Mouse (Mus musculus) thymus, postnatal 0 days (tissue): Measurements from ENCODE around the gene Pex16. TPM values are rescaled to one million over a fixed set of nuclear protein-coding genes. Genes with fewer than 3 reads are reported as not detected.
A peak's percentile ranks its signal among the peaks of the same experiment; 100 is the strongest.
"Not testable (repeated sequence)": the region's sequence is repeated elsewhere in the genome, so short reads cannot be mapped to it uniquely, and the experiment has no call there.

Experiments used
- DNase-seq: peaks from one replicate; pipeline ENCODE4 v3.0.0-alpha.2; 2015; ENCODE audit warnings: low spot score
- polyA plus RNA-seq: library from polyadenylated mRNA; unstranded; fragments of >200 nt; fragmentation: Nextera tagmentation; extraction: Ambion mirVana; gene quantifications from 2 replicates; pipeline ENCODE4 v1.2.1, GENCODE M21; 2015

Pex16 gene
- polyA plus RNA-seq, 1 experiment from 2014 or later, result 43.9 TPM

- no peak for DNase-seq
These were observed 13.6 kb downstream of the Pex16 start for GRCm38 (mm10) chr2:92388081-92388517.

GRCm38 (mm10) chr2:92388891-92389641 is 14.6 kb downstream of the Pex16 start:
- DNase-seq, result peak; percentile 35

GRCm38 (mm10) chr2:92389645-92390044 is 15.2 kb downstream of the Pex16 start:
- DNase-seq, result no peak

GRCm38 (mm10) chr2:92390206-92390930 is 15.9 kb downstream of the Pex16 start:
- DNase-seq, result no peak

DNA sequence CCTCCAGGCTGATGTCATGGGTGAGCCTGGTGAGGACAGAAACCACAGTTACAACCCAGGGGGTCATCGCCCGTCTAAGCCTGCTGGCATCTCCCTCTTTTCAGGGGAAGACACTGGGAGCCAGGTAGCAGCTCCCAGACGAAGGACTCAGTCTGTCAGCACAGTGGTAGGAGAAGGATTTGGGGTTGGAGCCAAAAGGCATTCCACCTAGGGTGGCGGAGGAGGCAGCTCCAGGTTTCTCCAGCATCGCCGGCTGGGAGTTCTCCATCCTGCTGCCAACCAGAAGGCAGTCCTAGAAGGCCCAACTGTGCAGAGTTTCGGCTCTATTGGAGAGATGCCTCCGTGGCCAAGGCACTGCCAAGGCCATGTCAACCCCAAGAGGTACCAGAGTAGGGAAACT is 16.6 kb downstream of the Pex16 start:
- DNase-seq, result no peak

DNA sequence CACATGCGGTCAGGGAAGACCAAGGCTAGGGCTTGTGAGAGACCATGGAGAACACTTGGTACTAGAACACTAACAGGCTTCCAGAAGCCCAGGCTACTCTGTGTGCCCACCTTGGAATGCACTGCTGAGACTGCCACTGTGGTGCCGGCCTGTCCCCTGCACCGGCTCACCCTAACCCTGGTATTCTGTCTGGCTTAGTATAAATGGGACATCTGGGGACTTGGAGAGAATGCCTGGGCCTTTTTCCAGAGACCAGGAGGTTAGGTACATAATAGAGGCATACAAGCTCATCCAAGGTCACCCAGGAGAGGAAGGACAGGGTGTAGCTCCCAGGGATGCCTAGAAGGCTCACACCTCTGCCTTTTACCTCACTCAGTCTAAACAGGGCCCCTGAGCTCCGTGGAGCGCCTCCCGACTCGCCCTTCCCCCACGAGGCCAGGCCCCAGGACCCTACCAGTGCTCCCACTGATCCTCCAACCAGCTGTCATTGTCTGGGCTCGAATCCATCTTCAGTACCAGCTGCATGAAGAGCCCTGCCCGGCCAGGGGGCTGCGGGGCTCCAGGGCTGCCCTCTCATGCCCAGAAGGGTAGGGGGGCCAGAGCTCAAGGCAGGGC is 17.3 kb downstream of the Pex16 start:
- no peak for DNase-seq

GRCm38 (mm10) chr2:92392318-92393264 is 18.1 kb downstream of the Pex16 start:
- DNase-seq, result no peak

DNA sequence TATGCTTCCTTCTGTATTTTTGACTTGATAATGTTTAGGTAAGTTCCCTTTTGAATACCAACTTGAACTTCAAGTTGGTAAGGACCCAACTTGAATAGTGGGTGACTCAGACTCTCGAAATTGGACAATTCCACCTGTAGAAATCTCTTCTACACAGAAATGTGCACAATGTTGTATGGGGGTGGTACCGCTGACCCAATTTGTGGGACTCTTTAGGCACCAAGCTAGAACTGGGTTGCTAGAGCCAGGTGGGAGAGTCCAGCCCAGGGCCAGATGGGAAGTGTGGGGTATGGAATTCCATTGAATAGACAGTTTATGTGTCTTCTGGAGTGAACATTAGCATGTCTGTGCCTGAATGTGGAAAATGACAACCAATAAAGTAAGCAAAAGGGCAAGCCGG is 21.1 kb downstream of the Pex16 start:
- no peak for DNase-seq

DNA sequence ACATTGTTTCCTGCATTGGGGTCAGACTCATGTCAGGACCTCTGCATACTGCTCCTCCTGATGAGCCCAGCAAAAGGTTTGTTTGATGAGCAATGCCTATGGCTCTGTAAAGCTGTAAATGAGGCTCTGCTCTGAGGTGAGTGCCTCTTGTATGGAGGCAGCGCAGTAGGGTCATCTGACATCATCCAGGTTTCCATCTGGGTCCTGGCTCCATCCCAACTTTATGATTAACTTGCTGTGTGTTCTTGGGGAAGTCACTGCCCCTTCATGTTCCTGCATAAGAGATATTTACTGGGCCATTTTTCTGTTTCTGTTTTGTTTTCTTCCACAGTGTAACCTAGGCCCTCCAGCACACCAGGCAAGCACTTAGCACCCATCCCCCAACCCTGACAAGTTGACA is 23.0 kb downstream of the Pex16 start:
- no peak for DNase-seq

DNA sequence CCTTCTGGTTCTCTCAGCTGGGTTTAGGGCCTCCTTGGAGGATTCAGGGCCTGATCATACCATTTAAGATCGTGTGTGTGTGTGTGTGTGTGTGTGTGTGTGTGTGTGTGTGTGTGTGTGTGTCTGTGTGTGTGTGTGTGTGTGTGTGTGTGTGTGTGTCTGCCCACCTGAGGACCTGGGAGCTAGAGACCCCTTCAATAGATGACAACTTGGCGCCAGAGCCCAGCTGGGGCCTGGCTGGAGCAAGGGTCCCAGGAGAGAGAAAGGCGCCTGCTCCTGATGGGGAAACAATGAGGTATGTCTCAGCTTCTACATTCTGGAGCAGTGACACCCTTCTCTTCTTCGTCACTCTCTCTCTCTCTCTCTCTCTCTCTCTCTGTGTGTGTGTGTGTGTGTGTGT is 25.4 kb downstream of the Pex16 start:
- not testable (repeated sequence) for DNase-seq

GRCm38 (mm10) chr2:92400682-92401081 is 26.2 kb downstream of the Pex16 start:
- no peak for DNase-seq

GRCm38 (mm10) chr2:92401091-92401561 is 26.6 kb downstream of the Pex16 start, which contains the start of gene Mapk8ip1:
Gene Mapk8ip1, minus strand, starts transcription at chr2:92401263.
- DNase-seq, result no peak

DNA sequence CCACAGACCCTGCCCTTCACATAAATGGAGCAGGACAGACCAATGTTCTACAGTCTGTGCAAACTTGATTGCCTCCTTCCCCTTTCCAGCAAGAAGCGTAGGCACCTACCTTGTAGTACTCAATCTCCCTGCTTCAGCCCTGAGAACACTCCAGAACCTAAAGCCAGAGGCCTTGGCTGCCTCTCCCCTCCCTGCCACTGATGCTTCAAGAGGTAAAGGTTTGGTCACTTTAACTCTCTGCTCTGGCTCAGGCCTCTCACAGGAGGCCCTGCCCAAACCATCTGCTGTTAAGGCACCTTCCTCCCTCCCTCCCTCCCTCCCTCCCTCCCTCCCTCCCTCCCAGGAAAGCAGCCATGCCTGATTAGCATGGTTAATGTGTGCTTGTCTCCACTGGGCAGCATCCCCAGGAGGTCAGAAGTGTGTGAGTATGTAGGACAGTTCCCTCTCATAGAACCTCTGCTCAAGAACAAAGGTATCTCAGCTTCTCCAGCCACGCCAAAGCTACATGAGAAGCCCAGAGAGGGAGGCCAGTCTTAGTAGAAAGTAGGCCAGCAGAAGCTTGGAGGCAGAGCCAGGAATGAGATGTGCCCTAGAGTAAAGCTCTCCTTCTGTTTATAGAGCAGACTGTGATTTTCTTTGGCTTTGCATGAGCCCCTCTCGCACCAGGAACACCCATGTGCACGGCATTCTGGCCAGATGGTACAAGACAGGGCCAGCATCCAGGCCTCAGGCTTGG is 28.3 kb downstream of the Pex16 start:
- no peak for DNase-seq

GRCm38 (mm10) chr2:92403776-92404319 is 29.4 kb downstream of the Pex16 start:
- no peak for DNase-seq

DNA sequence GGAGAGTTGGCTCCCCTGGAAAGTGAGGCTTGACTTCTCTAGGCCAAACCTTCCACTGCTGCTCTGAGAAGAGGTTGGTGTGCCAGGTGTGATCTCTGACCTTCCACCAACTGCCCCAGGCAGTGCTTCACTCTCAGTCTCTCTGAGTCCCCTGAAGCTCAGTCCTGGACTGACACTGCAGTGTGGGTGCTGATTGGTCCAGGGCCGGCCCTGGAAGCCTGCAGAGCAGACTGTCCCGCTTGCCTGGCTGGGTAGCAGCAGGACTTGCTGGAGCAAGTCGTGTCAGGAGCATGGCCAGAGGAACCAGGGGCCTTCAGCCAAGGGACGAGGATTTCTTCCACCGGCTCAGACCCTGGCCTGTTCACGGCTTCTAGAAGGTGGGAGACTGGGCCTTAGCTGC is 30.3 kb downstream of the Pex16 start:
- DNase-seq, result no peak

DNA sequence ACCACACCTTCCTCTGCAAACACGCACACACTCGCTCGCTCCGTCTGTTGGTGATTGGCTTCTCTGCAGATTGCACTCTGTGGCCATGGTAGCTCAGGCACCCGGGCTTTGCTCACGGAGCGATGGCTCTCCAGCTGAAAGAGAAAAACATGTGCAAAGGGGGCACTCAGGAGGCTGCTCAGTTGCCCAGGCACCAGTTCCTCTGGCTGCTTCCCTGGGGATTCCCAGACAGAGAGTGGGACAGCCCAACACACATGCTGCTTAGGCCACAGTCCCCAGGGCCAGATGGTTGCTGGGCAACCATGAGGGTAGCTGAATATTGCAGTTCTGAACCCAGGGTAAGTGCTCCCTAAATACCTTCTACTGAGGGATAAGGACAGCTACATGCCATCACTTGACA is 31.2 kb downstream of the Pex16 start:
- no peak for DNase-seq

DNA sequence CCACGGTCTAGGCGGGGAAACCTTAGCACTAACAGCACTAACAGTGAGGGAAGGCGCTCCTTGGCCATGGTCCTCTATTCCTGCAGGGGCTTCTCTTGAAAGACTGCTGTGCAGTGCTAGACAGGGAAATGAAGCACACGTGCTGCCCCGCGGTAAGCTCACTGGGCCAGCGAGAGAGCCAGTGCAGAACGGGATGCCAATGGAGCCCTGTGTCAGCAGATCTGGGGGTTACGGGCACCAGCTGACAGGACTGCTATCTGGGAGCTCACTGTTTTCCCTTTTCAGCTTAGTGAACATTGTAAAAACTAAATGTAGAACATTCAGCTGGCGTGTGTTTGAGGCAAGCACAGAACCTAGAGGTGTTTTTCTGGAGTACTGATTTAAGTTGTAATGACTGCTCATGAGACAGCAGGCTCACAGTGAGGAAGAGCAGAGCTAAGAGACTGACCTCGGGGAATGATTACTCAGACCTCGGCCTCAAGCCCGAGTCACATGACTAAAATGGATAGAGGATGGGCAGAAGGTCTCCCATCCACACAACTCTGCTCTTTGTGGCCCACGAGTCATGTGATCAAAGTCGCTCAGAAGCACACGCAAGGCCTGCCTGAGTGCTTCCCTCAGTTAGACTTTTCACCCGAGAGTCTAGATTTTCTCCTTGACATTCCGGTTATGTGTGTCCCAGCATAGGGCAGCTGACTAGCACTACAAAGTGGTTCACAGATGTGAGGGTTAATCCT is 34.0 kb downstream of the Pex16 start:
- no peak for DNase-seq

GRCm38 (mm10) chr2:92411705-92412104 is 37.2 kb downstream of the Pex16 start:
- no peak for DNase-seq

- no peak for DNase-seq
These were observed 47.4 kb downstream of the Pex16 start for GRCm38 (mm10) chr2:92421723-92422387.
